17 mouse cellular contexts compared by ENCODE assay signal in genomic region chr9:16312599-16313197, GRCm38 (mm10).
DNase-seq lines count a peak whose midpoint lies in the region; ATAC-seq and TF ChIP-seq lines count a peak whose summit lies in the region.
"Had no signal": no experiment of that assay in that cellular context is flagged by ENCODE, and none has a peak within 500 bp of the region (broad histone marks: within the 10 kb centered on the region; RNA-seq: fewer than 3 reads in every experiment).

No protein-coding gene starts in this region.

- no peak overlapping the region for H3K27ac ChIP-seq in kidney, embryonic 15.5 days
- no peak overlapping the region for H3K27ac ChIP-seq in lung, postnatal 0 days (ENCODE audit: low read length)
- H3K27ac ChIP-seq: forebrain, embryonic 13.5 days; hindbrain, embryonic 10.5 days; lung, embryonic 15.5 days; neural tube, embryonic 13.5 days had no signal

- no peak overlapping the region for H3K4me2 ChIP-seq in kidney, embryonic 15.5 days
- no peak overlapping the region for H3K4me2 ChIP-seq in lung, postnatal 0 days (replicated peaks; ENCODE audit: low read depth, low read length)
- H3K4me2 ChIP-seq: forebrain, embryonic 13.5 days; lung, embryonic 15.5 days; neural tube, embryonic 13.5 days had no signal

- H3K9ac ChIP-seq in kidney, embryonic 15.5 days: no peak overlapping the region
- H3K9ac ChIP-seq in lung, postnatal 0 days (replicated peaks; ENCODE audit: low read depth): no peak overlapping the region
- H3K9ac ChIP-seq: forebrain, embryonic 13.5 days; lung, embryonic 15.5 days; neural tube, embryonic 13.5 days had no signal

- DNase-seq in kidney, postnatal 36 days: no peak
- DNase-seq in lung, postnatal 0 days (ENCODE audit: low spot score): peak; percentile 54
- DNase-seq in lung, postnatal 25 days (ENCODE audit: low spot score): no peak
- peak; percentile 39 for DNase-seq in MEL-GATA-1-ER (ENCODE audit: extremely low read depth, low read depth)
- DNase-seq in cerebellum, adult 11-12 months: no peak
- DNase-seq in right cerebral cortex, postnatal 10 days (ENCODE audit: low spot score in 2 of 2): no peak
- DNase-seq: cerebellum, adult 9-10 months; gastrocnemius, postnatal 36 days; kidney, adult 8-10 months; layer of hippocampus, postnatal 36 days had no signal

- no peaks in the 10 kb centered on the region for H3K9me3 ChIP-seq in kidney, embryonic 15.5 days (replicated peaks)
- H3K9me3 ChIP-seq in lung, postnatal 0 days (ENCODE audit: low read length): no peaks in the 10 kb centered on the region
- H3K9me3 ChIP-seq: forebrain, embryonic 13.5 days; hindbrain, embryonic 10.5 days; lung, embryonic 15.5 days; neural tube, embryonic 13.5 days had no signal

- no peaks in the 10 kb centered on the region for H3K36me3 ChIP-seq in kidney, embryonic 15.5 days
- no peaks in the 10 kb centered on the region for H3K36me3 ChIP-seq in lung, postnatal 0 days (ENCODE audit: insufficient read depth, low read length)
- H3K36me3 ChIP-seq: lung, embryonic 15.5 days; neural tube, embryonic 13.5 days had no signal

- peaks cover 7% of the 10 kb centered on the region for H3K4me1 ChIP-seq in kidney, embryonic 15.5 days
- H3K4me1 ChIP-seq in lung, postnatal 0 days (ENCODE audit: insufficient read depth, low read depth, low read length): no peaks in the 10 kb centered on the region
- H3K4me1 ChIP-seq: lung, embryonic 15.5 days had no signal

- ATAC-seq in kidney, embryonic 15.5 days (replicated peaks; ENCODE audit: low FRiP score): peak; percentile 43; the same call in 1 of the 2 replicates
- no peak for ATAC-seq in lung, postnatal 0 days
- peak; percentile 30; the same call in 1 of the 2 replicates for ATAC-seq in megakaryocyte, adult 5-6 weeks (ENCODE audit: poor library complexity, severe bottlenecking)

- H3K4me3 ChIP-seq in kidney, embryonic 15.5 days (replicated peaks): no peak overlapping the region
- H3K4me3 ChIP-seq in lung, postnatal 0 days (ENCODE audit: low read depth, low read length): no peak overlapping the region
- H3K4me3 ChIP-seq: forebrain, embryonic 13.5 days; hindbrain, embryonic 10.5 days; lung, embryonic 15.5 days; neural tube, embryonic 13.5 days had no signal

- TF ChIP-seq EP300 in lung, postnatal 0 days (IDR thresholded peaks at IDR 0.05): no peak

- no peak for TF ChIP-seq CTCF in lung, postnatal 0 days (IDR thresholded peaks at IDR 0.05)

- 38% methylated on average over 4 of the region's 4 CpGs for WGBS in kidney, embryonic 15.5 days
- WGBS in lung, postnatal 0 days: 27% methylated on average over 4 of the region's 4 CpGs

- H3K27me3 ChIP-seq in kidney, embryonic 15.5 days: no peaks in the 10 kb centered on the region
- H3K27me3 ChIP-seq in lung, postnatal 0 days (replicated peaks; ENCODE audit: insufficient read depth, low read length): no peaks in the 10 kb centered on the region
- H3K27me3 ChIP-seq: CH12.LX; forebrain, embryonic 13.5 days; lung, embryonic 15.5 days; neural tube, embryonic 13.5 days had no signal

Comparison
In these comparisons a context has a peak if more than half of its experiments do, and no peak if none do; other contexts are left out.
1. DNase-seq: peak in lung, postnatal 0 days (single experiment) and MEL-GATA-1-ER (single experiment); none in kidney, postnatal 36 days (0 of 2), lung, postnatal 25 days (single experiment), cerebellum, adult 11-12 months (single experiment) and right cerebral cortex, postnatal 10 days (0 of 2).